Mouse (Mus musculus) liver, embryonic 14.5 days (tissue): ENCODE measurements around the gene Hsd3b4.
"Not testable (repeated sequence)": the region's sequence is repeated elsewhere in the genome, so short reads cannot be mapped to it uniquely, and the experiment has no call there.

Experiments
- CTCF ChIP-seq: IDR thresholded peaks from 2 replicates; pipeline ENCODE4 v1.5.1; 2016; ENCODE audit warnings: antibody characterized with exemption, low read depth, control low read depth
- EP300 ChIP-seq: IDR thresholded peaks from 2 replicates; pipeline ENCODE4 v1.6.1; 2016; ENCODE audit warnings: antibody characterized with exemption, low read depth

DNA sequence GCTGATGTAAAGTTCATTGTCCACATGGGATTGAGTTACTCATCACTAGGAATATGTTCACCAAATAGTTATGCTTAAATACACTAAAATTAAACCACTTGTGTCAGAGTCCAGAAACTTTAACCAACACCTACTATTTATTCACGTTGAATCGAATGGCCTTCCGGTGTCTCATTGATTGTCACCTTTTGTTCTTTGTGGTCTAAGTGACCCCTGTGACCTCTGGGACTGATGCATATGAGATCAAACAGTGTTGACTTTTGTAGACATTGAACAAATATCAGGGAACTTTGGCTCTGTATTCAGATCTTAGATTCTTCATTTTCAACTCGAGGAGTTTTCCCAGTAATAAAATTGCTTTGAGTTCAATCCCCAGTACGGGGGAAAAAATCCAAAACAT is 3.1 kb downstream of the Hsd3b4 start:
- TF ChIP-seq CTCF, EP300: not testable (repeated sequence)
